Mouse (Mus musculus): ENCODE measurements at regions not wholly inside any gene's neighbourhood (a gene's known extent, or its start where the extent isn't known, plus 50 kb on each side); places are given as distances from the start of the nearest gene placed in this dataset.

GRCm38 (mm10) chr17:51393771-51394221 is 214.6 kb upstream of the Tbc1d5 start:
- no peak for DNase-seq

GRCm38 (mm10) chr17:51391871-51392270 is 212.7 kb upstream of the Tbc1d5 start:
- no peak for DNase-seq

- peak; percentile 8 for DNase-seq
These were observed 203.4 kb upstream of the Tbc1d5 start for GRCm38 (mm10) chr17:51382552-51382951.

- DNase-seq, result no peak
These were observed 192.9 kb upstream of the Tbc1d5 start for GRCm38 (mm10) chr17:51371937-51372479.

GRCm38 (mm10) chr17:51370990-51371389 is 191.8 kb upstream of the Tbc1d5 start:
- no peak for DNase-seq

GRCm38 (mm10) chr17:51370085-51370484 is 190.9 kb upstream of the Tbc1d5 start:
- no peak for DNase-seq

GRCm38 (mm10) chr17:51362801-51363200 is 183.6 kb upstream of the Tbc1d5 start:
- no peak for DNase-seq

- DNase-seq, result no peak
These were observed 183.1 kb upstream of the Tbc1d5 start for GRCm38 (mm10) chr17:51362271-51362670.

GRCm38 (mm10) chr17:51358362-51358739 is 179.2 kb upstream of the Tbc1d5 start:
- DNase-seq, result no peak

- DNase-seq, result no peak
These were observed 178.7 kb upstream of the Tbc1d5 start for GRCm38 (mm10) chr17:51357690-51358361.

GRCm38 (mm10) chr17:51356447-51356846 is 177.3 kb upstream of the Tbc1d5 start:
- no peak for DNase-seq

- no peak for DNase-seq
These were observed 142.7 kb upstream of the Tbc1d5 start for GRCm38 (mm10) chr17:51321868-51322267.

GRCm38 (mm10) chr17:51321025-51321424 is 141.9 kb upstream of the Tbc1d5 start:
- no peak for DNase-seq

GRCm38 (mm10) chr17:51304964-51305363 is 125.8 kb upstream of the Tbc1d5 start:
- peak; percentile 38 for DNase-seq

- no peak for DNase-seq
These were observed 111.6 kb upstream of the Tbc1d5 start for GRCm38 (mm10) chr17:51290741-51291140.

GRCm38 (mm10) chr17:51288751-51289150 is 109.6 kb upstream of the Tbc1d5 start:
- peak; percentile 56 for DNase-seq

GRCm38 (mm10) chr17:51287878-51288277 is 108.7 kb upstream of the Tbc1d5 start:
- no peak for DNase-seq

GRCm38 (mm10) chr17:51285362-51285761 is 106.2 kb upstream of the Tbc1d5 start:
- no peak for DNase-seq

- no peak for DNase-seq
These were observed 99.6 kb upstream of the Tbc1d5 start for GRCm38 (mm10) chr17:51278771-51279170.

GRCm38 (mm10) chr17:51278094-51278493 is 98.9 kb upstream of the Tbc1d5 start:
- DNase-seq, result no peak

- DNase-seq, result no peak
These were observed 98.0 kb upstream of the Tbc1d5 start for GRCm38 (mm10) chr17:51277161-51277560.

- DNase-seq, result no peak
These were observed 92.9 kb upstream of the Tbc1d5 start for GRCm38 (mm10) chr17:51272025-51272424.

- DNase-seq, result no peak
These were observed 83.8 kb upstream of the Tbc1d5 start for GRCm38 (mm10) chr17:51262946-51263345.

- no peak for DNase-seq
These were observed 83.3 kb upstream of the Tbc1d5 start for GRCm38 (mm10) chr17:51262404-51262803.

- DNase-seq, result no peak
These were observed 79.2 kb upstream of the Tbc1d5 start for GRCm38 (mm10) chr17:51258316-51258715.

Data from liver (tissue).